Mouse (Mus musculus): ENCODE data around the gene Itga10.
A peak's percentile ranks its signal among the peaks of the same experiment; 100 is the strongest.
"Not testable (repeated sequence)": the region's sequence is repeated elsewhere in the genome, so short reads cannot be mapped to it uniquely, and the experiment has no call there.

Itga10 gene

DNA sequence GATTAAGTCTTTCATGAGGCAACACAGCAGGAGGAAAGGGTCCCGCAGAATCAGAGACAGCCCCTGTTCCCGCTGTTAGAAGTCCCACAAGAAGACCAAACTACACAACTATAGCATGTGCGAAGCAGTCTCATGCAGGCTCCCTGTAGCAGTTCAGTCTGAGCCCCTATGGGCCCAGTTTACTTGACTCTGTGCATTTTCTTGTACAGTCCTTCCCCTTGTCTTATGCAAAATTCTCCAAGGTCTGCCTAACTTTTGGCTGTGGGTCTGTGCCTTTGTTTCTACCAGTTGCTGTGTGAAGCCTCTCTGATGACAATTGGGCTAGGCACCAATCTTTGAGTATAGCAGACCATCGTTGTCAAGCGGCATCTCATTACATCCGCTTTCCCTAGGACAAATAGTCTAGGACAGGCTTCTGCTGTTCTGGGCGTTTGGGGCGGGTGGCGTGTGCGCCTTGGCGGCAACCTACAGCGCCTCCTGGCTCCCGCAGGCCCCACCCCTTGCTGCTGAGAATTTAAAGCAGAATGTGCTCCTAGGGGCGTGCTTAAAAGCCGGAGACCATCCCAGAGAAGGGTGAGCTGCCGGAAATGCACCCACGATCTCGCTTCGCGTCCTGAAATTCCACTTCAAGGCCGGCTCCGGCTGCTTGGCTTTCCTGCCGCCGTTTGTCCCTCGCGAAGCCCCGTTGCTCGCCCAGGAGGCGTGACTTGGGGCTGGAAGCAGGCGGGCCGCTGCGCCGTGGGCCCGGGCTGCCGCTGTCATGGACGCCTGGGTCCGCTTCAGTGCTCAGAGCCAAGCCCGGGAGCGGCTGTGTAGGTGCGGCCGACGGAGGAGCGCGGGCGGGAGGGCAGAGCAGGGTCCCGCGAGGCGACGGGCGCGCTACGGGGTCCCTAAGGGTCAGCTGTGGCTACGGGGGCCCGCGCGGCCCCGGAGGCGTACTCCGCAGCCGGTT is 10.2 kb upstream of the Itga10 start, which contains the start of the genes Pex11b and Gm42957:
TSS of gene Pex11b (plus strand) at position 449 of the 952 bp plus-strand sequence.
TSS of gene Gm42957 (plus strand) at position 547 of the 952 bp plus-strand sequence.
- peak; percentile 59 for DNase-seq (ENCODE audit: low spot score)

DNA sequence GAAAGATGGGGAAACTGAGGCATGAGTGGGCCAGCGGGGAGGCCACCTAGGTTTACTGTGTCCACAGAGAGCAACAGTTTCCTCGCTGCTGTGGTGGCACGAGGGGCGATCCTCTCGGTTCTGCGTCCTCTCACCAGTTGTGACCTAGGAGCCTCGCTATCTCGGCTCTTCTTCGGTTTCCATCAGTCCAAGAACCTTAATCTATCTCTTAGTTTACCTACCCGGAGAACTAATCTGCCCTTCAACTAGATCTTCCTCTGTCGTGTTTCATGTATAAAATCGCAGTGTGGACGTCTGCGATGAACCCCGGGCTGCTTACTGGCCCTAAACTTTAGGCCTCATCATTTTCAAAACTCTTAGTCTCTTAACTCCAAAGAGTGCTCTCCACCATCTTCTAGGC is 9.5 kb upstream of the Itga10 start:
- no peak for DNase-seq (ENCODE audit: low spot score)

DNA sequence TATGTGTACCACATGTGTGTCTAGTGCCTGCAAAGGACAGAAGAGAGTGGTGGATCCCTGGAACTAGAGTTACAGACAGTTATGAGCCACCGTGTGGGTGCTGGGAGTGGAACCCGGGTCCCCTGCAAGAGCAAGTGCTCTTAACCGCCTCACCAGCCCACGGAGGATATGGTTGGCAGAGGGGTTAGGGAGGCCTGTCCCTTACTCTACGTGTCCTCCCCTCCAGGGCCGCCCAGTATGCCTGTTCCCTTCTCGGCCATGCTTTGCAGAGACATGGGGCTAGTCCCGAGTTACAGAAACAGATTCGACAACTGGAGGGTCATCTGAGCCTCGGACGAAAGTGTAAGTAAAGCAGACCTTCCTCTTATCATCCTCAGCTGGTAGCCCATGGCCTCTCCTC is 8.9 kb upstream of the Itga10 start:
- DNase-seq (ENCODE audit: low spot score): no peak

DNA sequence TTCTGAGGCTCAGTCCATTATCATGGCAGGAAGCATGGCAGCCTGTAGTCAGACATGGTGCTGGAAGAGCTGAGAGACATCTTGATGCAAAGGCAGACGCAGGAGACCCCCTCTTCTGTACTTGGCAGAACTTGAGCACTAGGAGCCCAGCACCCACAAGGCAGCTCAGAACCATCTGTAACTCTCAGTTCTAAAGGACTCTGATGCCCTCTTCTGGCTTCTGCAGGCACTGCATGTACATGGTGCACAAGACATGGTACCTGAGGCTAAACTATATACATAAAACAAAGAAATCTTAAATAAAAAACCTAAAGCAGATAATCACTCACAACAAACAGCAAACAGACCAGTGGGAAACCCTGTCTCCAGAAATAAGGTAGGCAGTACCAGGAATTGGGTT is 6.2 kb upstream of the Itga10 start:
- peak; percentile 33 for DNase-seq (ENCODE audit: low spot score)

DNA sequence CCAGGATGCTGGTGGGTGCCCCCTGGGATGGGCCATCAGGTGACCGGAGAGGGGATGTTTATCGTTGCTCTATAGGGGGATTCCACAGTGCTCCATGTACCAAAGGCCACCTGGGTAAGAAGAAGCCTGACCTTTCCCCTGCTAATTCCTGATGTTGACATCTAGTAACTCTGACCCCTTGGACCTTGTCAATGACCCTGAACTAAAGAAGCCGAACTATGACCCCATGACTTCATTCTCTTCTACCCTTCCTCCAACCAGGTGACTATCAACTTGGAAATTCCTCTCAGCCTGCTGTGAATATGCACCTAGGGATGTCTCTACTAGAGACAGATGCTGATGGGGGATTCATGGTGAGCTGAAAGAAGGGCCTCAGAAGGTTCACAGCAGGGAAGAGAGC is 2.0 kb downstream of the Itga10 start:
- no peak for DNase-seq (ENCODE audit: low spot score)

DNA sequence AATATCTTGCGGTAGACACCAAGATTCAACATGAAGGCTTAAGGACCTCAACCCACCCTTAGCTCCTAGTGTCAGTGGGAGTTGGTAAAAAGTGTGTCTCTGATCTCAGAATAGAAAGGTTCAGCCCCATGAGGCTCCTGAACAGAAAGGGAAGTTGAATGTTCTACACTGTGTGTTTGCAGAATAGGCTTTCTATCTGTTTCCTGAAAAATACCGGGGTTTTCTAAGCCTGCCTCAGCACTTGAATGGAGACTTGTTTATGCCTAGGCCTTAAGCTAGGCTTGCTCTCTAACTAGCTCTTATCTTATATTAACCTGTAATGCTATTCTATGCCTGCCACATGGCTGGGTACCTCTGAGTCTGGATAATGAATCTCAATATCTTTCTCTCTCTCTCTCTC is 15.5 kb downstream of the Itga10 start:
- DNase-seq (ENCODE audit: low spot score): no peak

DNA sequence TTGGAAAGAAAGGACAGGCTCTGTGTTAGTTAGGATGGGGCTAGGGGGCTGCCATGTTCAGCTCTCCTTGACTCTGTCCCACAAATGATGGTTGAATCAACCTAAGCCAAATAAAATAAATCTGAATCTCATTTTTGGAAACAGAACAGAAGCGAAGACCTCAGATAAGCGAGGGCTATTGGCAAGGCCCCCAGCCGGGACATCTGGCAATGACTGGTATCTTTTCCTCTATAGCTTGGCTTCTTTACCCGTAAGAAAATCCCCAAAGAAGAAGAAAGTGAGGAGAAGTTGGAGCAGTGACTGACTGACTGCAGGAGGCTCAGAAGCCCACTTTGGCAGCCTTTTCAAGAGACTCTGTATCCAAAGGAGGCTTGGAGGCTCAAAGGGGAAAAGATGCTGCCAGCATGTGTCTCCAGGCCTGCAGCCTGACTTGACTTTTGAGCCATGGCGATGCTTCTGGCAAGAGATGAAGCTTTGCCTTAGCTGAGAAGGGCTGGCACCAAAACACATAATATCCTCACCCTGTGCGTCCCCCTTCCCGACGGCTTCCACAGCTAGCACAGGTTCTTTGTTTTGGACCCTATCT is 17.4 kb downstream of the Itga10 start:
- no peak for DNase-seq (ENCODE audit: low spot score)

DNA sequence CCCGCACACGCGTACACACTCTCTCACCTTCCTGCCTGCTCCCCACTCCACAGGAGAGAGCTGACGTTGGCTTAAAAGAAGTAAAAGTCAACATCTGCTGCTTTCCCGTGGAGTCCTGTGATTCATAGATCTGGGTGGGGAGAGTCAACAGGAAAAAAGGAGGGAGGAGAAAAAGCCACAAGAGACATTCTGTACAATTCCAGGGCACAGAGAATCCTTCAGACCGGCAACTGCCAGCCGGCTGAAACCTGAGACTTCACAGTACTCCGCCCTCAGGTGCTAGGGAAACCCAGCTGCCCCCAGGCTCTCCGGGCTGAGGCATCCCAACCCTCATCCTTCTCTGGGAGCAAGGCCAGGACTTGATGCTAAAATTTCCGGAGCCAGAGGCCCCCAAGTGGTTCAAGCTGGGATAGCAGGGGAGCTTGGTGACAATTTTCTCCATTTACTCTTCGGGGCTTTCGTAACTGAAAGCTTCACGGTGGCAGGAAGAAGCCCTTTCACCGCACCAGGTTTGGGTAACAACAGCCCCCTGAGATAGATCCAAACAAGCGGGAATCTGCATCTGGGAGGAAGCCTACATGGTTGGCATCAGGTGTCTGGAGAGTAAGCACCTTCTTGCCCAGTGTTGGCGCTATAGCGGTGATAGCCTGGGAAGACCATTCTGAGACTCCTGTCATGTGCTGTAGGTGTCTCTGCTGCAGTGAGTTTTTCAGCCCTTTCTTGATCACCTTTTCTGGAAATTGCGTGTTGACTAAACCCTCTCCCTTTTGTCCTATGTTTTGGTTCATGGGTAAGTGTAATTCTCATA is 18.3 kb downstream of the Itga10 start:
- DNase-seq (ENCODE audit: low spot score): peak; percentile 85

DNA sequence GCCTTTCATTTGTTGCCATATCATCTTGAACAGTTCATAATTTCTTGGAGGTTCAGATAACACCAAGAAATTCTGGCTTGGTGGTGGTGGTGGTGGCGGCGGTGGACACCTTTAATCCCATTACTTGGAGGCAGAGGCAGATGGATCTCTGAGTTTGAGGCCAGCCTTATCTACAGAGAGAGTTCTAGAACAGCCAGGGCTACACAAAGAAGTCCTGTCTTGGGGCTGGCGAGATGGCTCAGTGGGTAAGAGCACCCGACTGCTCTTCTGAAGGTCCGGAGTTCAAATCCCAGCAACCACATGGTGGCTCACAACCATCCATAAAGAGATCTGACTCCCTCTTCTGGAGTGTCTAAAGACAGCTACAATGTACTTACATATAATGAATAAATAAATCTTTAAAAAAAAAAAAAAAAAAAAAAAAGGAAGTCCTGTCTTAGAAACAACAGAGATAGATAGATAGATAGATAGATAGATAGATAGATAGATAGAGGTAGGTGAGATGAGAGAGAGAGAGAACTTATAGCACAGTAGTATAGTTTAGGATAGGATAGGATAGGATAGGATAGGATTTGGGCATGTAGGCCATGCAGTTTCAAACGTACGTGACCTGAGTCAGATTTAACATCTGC is 20.5 kb downstream of the Itga10 start:
- not testable (repeated sequence) for DNase-seq (ENCODE audit: low spot score)

DNA sequence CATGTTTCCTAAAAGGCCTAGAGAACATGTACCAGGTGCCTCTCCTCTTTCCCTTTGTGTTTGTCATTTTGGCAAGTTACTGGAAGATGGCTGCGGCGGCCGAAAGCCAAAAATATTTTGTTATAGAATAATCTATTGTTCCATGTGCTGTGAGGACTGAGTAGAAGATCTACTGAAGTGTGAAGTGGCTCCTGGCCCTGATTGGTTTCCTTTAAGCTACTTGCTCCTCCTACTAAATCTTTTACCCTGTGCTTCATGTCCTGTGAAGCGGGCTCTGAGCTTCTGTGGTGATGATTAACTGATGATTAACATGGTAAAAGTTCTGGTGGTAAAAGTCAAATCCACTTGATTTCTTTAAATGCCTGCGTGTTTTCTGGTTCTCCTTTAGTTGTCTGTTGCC is 21.5 kb downstream of the Itga10 start:
- DNase-seq (ENCODE audit: low spot score): no peak

DNA sequence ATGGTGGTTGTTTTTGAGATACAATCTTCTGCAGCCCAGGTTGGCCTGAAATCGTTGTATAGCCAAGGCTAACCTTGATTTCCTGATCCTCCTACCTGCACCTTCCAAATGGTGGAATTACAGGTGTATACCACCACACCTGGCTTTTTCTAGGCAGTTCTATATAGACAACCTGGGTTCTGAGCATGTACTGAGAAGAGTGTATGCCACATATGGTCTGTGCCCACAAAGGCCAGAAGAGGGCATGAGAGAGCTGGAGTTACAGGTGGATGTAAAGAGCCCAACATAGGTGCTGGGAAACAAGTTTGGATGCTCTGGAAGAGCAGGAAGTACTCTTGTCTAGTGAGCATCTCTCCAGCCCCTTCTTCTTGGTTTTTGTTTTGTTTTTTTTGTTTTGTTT is 21.9 kb downstream of the Itga10 start:
- DNase-seq (ENCODE audit: low spot score): no peak

DNA sequence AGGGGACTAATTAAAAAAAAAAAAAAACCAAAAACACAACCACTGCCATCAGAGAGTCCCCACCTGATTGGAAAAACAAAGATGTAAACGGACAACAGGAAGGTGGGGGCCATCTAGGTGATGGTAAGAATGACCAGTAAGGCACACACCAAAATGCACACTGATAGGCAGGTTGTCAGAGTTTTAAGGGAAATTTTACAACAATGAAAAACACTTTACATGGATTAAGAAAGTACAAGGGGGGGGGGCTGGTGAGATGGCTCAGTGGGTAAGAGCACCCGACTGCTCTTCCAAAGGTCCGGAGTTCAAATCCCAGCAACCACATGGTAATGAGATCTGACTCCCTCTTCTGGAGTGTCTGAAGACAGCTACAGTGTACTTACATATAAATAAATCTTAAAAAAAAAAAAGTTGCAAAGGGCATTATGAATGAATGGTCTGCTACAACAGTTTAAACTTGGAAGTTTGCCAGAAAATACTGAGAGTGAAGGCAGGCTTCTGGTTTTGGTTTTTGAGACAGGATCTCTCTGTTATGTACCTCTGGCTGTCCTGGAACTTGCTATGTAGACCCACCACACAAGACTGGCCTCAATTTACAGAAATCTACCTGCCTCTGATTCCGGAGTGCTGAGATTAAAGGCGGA is 23.2 kb downstream of the Itga10 start:
- DNase-seq (ENCODE audit: low spot score): no peak

DNA sequence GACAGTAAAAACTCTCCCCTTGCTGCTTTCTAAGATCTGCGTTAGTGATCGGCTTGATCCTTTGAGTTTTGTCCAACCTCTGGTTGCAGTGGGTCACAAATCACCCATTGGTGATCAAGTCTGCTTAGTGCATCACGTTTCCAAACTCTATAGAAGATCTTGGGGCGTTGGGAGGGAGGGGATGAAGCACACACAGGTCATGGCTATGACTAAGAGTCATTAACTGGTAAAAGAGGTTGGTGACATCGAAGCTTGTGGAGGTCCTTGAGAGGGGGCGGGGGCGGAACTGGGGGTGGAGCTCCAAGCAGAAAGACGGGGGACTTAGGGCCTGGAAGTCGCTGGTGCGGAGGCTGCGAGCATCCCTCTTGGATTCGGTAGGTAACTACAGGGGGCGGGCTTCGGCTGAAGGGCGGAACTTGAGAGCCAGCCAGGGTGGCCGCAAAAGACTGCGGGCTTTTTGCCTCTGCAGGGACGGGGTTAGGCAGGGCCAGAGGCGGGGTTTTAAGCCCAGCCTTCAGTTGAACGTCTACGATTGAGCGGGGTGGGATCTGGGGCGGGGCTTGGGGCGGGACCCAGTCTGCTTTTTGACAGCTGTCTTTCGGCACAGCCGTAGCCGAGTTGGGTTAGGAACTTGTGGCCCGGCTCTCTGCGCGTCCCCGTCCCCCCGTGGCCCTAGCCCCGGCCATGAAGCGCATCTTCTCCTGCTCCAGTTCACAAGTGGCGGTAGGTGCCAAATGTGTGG is 24.5 kb downstream of the Itga10 start, which contains the start of gene Ankrd35:
TSS of gene Ankrd35 (plus strand) at position 405 of the 742 bp plus-strand sequence.
- DNase-seq (ENCODE audit: low spot score): peak; percentile 32

DNA sequence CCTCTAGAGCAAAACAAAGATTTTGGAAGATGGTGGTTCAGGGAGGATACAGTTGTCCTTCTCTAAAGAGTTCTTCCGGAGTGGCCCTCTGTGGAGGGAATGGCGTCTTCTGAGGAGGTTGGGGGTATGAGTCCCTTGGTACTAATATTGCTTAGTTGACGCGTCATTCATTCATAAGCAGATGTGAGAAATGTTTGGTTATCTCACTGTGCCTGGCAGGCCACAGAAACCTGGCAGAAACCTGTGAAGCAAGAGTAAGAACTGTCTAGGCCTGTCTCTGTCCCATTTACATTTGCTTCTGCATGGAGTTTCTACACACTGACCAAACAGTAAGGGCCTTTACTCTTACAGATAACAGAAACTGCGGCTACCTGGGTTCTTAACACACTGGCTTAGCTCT is 26.1 kb downstream of the Itga10 start:
- DNase-seq (ENCODE audit: low spot score): no peak

DNA sequence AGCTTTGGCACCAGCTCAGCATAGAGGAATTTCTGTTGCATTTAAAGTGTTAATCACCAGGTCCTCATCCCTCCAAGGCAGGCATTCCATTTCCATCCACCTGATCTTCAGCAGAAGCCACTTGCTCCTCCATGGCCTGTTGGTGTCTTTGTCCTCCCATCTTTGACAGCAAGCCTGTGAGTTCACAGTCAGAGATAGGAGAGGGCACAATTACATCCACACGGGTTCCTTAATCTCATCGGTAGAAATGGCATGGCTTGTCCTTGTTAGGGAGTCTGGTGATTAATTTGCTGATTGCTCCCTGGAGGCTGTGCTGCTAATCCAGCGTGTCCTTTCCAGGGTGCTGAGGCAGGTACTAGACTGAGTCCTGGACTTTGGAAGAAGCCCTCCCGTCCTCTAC is 28.1 kb downstream of the Itga10 start:
- no peak for DNase-seq (ENCODE audit: low spot score)

DNA sequence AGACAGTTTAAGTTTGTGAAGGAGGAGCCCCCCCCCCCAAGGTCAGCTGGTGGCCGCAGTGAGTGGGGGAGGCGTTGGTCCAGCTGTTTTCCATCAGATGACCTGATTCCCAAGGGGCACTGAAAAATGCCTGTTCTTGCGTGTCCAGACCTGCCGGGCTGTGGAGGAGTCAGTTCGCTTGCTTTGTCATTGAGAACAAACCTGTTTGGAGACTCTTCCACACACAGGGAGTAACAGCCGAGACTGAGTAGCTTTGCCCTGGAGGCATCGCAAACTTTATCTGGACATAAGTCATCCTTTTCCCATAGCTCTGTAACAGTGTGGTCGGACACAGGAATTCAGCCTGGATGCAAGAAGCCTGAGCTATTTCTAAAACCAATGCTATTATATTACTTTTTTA is 29.1 kb downstream of the Itga10 start:
- no peak for DNase-seq (ENCODE audit: low spot score)

DNA sequence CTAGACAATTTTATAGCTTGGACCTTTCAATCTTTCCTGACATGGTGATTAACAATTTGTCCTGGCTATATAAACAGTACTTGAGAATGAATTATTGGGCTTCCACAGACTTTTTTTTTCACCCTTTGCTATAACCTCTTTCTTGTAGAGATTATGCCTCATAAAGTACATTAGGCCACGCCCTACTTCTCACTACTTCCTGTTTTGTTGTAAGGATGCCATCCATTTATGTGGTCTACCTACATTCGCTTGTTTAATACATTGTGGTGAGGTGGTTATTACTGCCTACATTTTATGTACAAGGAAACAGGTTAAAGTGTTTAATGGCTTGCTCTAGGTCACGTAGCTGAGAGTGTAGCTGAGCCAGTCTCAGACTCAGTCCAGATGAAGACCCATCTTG is 29.8 kb downstream of the Itga10 start:
- no peak for DNase-seq (ENCODE audit: low spot score)

DNA sequence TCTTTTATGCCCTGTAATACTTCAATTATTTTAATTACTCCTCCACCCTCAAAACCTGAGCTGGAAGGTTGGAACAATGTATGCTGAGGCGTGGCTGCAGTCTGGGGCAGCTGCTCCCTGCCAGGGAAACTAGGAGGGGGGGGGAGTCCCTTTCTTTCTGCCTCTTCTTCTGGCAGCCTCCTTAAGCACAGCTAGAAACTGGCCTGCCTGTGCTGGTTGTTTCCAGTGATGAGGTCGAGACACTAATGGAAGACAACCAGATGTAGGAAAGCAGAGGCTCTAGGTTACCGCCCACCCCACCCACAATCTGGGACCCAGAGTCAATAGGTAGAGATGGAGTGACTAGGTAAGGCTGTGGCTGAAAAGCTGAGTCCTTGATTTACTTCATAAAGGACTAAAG is 30.3 kb downstream of the Itga10 start:
- DNase-seq (ENCODE audit: low spot score): no peak

DNA sequence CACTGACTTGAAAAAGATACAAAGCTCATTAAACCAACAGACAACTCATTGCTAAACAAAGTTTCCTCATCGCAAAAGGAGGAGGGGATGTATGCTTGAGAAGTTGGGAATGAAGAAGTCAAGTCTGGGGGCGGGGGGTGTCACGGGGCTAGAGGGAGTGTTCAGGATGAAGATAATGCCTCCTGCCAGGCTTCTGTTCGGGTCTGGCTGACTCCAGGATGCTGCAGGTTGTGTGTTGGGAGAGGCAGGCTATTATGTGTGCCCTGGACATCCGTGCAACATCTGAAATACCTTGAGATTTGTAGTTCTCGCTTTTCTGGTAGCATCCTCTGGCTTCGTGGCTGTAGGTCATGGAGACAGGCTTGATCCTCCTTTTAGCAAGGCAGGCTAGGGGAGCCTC is 33.1 kb downstream of the Itga10 start:
- DNase-seq (ENCODE audit: low spot score): no peak

DNA sequence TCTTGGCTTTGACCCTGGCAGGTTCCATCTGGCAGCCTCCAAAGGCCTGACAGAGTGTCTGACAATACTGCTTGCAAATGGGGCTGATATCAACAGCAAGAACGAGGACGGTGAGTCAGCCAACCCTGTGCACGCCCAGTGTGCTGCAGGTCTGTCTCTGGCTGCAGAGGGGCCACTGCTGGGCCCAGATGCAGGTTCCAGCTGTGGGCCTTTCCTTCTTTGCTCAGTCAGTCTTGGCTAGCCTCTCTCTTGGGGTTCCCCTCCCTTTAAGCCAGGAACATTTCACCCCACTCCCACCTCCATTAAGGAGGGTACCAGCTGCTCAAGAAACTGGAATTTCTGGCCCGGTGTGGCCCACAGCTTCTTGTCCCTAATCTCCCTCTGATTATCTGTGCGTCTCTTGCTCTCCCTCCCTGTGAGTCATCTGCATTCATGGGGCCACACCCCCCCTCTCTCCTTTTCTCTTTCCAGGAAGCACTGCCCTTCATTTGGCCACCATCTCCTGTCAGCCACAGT is 33.8 kb downstream of the Itga10 start:
- no peak for DNase-seq (ENCODE audit: low spot score)
